Mouse (Mus musculus): ENCODE measurements around the gene Abhd6.

Abhd6 gene

DNA sequence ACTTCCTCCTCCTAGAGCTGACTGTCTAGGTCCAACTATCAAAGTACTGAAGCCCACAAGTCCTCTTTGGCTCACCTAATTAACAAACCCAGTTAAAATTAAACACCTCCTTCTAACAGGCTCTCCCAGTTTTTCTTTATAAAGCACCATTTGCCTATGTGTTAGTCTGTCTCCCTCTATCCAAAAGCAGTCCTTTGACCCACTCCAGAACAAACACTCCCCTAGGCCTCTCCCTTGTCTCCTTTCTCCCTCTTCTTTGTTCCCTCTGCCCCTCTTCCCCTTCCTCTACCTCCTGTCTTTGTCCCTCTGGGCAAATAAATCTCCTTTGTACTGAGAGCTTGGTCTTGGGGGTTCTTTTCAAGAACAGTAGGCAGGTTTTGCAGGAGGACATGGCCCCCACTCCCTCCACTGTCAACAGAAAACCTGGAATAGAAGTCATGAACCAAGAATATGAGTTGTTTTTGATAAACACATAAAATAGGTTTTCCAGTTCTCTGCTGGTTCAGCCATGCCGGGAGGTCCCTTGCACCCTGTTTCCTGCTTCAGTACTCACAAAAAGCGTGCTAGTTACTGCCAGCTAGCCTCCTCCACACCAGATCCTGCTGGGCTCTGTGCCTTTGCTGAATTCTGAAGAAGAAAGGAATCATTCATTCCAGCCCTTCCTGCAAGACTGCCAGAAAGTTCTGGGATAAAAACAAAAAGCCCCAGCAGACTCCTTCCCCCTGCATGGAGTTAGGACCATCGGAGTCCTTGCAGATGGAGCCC is 60.0 kb downstream of the Abhd6 start:
- DNase-seq (ENCODE audit: low spot score): no peak

DNA sequence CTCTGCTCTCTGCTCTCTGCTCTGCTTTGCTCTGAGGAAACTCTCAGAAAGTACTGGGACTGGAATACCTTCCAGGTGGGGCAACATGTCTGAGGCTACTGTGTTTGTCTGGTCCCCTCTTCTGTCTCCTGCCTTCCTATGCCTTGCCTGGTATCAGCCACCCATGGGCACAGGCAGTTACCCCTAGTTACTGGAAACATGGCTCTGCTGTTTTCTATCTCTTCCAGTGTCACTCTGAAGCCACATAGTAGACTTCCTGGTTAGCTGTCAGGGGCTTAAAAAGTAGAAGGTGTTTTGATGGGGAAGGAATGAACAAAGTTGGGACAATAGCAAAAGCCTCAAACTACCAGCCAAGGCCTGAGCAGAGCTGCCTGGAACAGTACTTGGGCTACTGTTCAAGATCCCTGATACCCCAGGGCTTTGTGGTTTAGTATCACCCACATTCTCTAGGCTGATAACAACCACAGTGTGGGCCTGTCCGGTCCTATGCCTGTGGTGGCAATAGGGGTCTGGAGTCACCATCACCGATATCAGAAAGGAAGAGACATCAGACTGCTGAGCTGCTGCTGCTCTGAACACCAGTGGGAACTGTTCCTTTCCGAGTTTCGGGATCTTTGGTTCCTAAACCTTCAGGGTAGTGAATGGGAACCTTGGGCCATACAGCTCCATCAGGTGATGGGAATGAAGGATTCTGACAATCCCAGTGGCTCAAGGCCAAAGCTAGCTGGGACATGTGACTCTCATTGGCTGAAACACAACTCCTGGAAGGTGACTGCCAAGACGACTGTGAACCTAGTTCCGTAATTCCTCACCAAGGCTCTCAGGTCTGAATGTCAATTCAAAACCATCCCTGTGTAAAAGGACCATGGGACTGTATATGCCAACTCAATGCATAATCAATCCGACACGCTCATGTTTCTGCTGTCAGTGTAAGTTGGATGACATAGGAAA is 61.4 kb downstream of the Abhd6 start:
- no peak for DNase-seq (ENCODE audit: low spot score)

DNA sequence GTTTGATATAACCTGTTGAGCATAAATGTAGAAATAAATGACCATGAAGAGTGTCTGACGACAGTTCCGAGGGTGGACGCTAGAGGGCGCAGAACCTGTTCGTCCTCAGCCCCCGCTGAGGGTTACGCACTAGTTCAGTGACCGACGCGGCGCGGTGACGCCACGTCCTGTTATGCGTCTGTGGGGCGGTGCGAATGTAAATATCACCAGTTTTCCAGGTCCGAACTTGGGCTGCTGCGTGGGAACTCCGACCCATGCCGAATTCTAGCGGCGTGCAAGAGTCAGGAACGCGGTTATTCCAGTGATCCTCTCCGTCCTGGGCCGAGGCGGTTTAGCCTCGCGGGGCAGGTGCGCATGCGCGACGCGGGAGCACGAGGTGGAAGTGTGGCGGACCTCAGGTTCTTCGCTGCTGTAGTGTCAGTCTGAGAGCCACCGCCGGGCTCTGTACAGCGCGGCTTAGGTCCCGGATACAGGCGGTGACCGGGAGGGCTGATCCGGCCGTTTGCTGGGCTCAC is 77.5 kb downstream of the Abhd6 start, which contains the start of gene Rpp14:
Gene Rpp14 (plus strand): TSS at position 203 of the 515 bp plus-strand sequence.
- DNase-seq (ENCODE audit: low spot score): peak; percentile 90

DNA sequence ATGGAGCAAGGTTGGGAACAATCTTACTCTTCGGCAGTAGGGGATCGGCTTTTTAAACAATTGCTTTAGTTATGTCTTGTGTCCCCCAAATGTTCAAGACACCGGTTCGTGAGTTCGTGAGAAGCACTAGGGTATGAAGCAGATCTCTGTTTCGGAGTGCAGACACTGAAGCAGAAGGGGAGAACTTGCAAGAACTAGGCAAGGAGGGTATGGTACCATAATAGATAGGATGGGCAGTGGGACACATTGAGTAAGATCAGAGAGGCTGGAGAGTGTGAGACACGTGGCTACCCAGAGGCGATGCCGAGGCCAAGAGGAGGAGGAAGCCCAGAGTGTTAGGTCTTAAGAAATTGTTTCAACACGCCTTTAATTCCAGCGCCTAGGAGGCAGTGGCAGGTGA is 78.0 kb downstream of the Abhd6 start:
- peak; percentile 36 for DNase-seq (ENCODE audit: low spot score)

DNA sequence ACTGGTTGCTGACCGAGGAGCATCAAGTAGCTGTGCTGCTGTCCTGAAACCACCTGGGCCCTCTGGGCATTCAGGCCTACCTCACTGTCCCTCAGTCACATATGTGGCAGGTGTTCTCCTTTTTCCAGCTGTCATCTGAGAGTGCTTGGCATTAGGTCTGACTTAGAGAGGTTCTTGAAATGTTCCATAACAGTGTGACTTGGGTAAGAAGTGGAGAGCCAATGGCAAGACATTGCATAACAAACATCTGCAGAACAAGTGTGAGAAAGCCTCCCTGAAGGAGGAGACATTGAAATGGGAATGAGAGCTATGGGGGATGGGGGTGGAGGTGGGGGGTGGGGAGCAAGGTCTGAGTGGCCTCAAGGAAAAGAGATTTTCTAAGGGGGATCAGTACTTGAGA is 80.2 kb downstream of the Abhd6 start:
- DNase-seq (ENCODE audit: low spot score): peak; percentile 33

DNA sequence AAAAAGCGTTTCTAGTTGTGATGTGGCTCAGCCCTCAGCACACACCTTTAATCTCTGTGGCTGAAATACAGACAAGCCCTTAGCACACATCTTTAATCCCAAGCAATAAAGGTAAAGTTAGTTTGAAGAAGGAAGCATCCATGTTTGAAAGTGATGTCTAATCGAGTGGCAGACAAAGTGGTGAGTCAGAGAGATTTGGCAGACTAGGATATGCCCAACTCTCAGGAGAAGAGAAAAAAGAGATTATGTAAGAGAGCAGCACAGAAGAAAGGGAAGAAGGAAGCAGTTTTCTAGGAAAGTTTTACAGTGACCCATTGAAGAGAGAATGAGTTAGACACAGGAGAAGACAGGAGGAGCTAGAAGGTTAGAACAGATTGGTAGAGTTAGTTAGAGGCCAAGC is 86.3 kb downstream of the Abhd6 start:
- DNase-seq (ENCODE audit: low spot score): peak; percentile 36

DNA sequence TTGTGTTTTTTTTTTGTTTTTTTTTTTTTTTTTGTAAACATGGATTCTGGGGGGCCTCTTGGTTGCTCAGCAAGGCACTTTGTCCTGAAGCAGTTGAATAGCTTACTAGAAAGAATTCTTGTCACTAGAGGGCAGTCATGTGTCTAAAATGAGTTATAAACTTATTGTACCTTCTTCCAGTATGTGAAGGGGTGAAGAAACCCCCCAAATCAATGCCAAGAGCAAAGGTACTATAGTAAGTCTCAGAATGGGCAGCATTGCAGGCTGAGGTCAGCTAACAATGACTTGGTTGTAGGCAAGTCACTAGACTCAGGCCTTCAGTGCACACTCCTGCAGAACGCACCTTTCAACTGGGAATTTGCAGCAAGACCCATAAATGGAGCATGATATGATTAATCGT is 89.9 kb downstream of the Abhd6 start:
- peak; percentile 48 for DNase-seq (ENCODE audit: low spot score)

DNA sequence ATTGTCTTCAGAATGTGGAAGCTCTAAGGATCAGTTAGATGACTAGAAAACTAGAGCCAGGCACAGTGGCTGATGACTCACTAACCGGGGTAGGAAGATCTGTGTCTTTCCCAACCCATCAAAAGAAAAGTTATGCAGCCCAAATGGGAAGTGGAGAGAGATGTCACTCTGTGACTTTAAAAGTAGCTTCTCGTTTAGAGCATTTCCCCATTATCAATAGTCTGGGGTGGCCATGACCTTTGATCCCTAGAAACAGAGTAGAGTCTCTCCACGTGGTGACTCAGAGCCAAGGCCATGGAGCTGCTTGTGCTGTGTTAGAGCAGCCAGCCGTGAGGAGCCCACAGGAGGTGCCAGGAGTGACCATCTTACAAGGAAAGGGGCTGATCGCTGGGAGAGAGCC is 90.7 kb downstream of the Abhd6 start:
- DNase-seq (ENCODE audit: low spot score): no peak

DNA sequence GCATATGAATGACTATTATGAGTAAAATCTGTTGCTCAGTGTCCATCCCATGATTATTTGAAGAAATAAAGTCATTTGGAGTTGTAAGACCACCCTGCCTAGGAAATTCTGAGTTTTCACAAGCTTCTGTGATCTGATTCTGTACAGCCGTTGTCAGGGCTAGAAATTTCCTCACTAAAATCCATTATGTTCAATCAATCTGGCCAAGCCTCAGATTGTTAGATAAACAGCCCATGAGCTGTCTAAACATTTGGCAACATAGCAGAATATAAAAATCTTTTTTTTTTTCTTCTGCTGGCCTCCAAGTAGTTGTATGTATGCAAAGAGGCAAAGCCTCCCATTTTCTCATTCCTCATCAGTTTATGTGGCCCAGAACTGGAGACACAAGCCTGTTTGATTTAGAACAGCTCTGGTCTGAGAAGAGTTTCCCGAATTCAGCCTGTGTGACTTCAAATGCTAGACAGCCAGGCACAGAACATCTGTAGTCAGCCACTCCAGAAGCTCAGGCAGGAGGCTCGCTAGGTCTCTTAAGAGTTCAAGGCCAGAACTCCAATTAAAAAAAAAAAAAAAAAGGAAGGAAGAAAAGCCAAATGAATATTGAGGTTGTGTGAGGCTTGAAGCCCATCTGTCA is 92.3 kb downstream of the Abhd6 start:
- DNase-seq (ENCODE audit: low spot score): peak; percentile 13

DNA sequence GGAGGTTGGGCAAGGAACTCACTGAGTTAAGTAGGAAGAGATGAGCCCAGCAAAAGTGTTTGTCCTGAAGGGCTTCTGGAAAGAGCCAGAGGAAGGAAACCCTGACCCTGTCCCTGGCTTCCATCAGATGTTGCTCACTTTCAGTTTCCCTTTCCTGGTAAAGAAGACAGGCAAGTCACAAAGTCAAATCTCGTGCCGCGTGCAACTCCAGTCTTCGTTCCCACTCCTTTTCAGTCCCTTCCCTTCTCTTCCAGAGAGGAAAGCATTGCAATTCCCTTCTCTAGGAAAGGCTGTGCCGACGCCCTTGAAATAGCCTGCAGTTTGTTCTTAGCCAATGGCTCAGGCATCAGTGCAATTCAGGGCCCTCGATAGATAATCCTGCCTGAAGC is 92.9 kb downstream of the Abhd6 start:
- peak; percentile 35 for DNase-seq (ENCODE audit: low spot score)

DNA sequence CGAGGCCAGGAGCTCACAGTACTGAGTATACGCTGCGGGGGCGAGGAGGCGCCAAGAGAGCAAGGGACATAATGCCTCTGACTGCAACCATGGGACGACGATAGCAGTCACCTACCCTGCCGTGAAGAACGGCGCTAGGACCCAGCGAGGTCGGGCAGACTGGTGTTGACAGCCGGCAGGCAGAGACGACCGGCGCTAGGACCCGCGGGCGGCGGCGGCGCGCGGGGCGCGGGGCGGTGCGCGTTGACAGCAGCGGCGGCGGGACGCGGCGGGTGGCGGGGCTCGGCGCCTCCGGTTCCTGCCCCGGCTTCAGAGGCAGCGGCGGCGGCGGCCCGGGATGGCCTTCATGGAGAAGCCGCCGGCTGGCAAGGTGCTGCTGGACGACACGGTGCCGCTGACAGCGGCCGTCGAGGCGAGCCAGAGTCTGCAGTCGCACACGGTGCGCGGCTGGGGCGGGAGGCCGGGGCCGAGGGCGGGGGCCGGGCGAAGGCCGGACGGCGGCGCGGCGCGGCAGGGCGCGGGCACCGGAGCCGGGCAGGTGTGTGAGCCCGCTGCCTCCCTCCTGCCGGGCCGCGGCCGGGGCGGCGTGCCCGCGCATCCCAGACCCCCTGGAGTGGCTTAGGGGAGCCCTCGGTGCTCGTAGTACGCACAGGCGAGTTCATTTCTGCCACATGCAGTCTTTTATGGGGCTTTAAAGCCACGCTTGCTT is 95.4 kb downstream of the Abhd6 start, which contains the start of gene Pxk:
Gene Pxk (plus strand): TSS at position 234 of the 709 bp plus-strand sequence.
- DNase-seq (ENCODE audit: low spot score): peak; percentile 52

DNA sequence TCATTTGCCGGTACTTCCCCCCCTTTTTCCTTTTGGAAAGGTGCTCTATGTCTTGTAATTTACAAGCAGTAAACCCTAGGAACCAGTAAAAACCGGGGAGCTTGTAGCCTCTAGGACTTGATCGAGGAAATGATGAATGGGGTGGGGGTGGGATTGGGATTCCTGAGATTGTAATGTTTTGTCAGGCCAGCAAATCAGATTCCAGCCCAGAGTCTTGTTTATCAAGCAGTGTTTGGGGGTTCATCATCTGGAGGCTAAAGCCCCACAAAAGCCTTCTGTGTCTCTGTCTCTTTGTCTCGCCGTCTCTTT is 95.9 kb downstream of the Abhd6 start:
- DNase-seq (ENCODE audit: low spot score): peak; percentile 25

DNA sequence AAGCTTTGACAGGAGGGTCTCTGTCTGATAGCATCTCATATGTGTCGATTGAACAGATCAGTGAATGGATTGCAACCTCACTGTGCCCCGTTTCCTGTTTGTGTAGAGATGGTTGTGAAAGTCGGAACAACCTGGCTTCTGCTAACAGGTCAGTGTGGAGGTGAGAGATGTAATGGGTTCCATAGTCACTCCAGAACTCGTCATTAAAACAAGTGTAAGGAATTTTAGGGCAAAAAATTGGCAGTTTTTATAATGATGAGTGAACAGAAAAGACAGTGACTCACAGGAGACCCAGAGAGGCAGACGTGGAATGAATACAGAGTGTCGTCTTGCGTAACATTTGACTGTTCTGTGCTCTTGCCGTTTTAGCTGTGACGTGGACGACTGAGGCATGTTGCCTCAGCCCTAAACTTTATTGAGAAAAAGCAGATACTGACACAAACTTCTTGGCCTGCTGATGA is 96.9 kb downstream of the Abhd6 start:
- DNase-seq (ENCODE audit: low spot score): peak; percentile 64

DNA sequence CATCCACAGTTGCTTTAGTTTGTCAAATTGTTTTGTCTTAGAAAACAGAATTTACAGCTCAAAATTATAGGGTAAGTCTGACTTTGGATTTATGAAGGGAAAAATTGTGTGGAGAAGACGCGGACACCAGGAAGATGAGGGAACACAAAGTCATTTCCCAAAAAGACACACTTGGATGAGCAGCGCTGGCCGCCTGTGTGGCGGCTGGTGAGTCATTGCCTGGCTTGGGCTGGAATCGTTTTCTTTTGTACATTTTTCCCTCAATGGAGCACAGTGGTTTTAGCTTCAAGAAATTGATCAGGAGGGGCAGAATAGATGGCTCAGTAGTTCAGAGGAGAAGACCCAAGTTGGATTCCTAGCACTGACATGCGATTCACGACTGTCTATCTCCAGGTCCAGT is 99.2 kb downstream of the Abhd6 start:
- DNase-seq (ENCODE audit: low spot score): no peak

DNA sequence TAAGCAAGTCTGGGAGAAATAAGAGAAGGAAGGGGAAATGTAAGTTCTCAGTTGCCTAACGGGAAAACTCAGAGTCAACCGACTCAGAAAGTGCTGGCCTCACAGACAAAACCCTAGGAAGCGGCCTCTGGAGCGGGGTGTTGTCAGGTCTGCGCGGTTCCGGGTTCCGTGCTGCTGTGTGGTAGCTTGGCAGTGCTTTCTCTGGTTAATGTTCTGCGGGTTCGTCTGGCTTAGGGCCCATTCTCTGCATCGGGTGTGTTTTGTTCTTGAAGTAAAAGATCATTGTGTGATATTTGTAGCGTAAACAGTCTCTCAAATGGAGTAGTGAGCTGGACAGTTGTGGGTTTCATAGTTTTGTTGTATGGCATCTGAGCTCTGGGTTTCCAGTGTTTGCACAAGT is 100.0 kb downstream of the Abhd6 start:
- DNase-seq (ENCODE audit: low spot score): no peak
